Mouse (Mus musculus) erythroblast, adult 5-6 weeks (primary cell): ENCODE data around the gene Clybl. TPM values are rescaled to one million over a fixed set of nuclear protein-coding genes. Genes with fewer than 3 reads are reported as not detected.

Source experiments
- ATAC-seq: replicated peaks from 2 replicates; pipeline ENCODE4 v1.8.0; 2016; ENCODE audit warnings: moderate number of reproducible peaks, mild to moderate bottlenecking, moderate TSS enrichment, inconsistent platforms; ENCODE audit not compliant: poor library complexity, low FRiP score, severe bottlenecking
- total RNA-seq, 2 experiments: library from RNA; stranded (forward) in 1 of 2; stranded (reverse) in 1 of 2; fragments of 150-400 nt in 1 of 2; fragments of 200-764, 138-1000 nt in 1 of 2; gene quantifications; 2 replicates each; pipeline versions ENCODE4 v1.2.3 to v1.2.4; 2015 to 2017; ENCODE audit warnings: low replicate concordance in 2 of 2

Clybl gene
- total RNA-seq, 2 experiments from 2014 or later, result 2.6 to 24.4 TPM

DNA sequence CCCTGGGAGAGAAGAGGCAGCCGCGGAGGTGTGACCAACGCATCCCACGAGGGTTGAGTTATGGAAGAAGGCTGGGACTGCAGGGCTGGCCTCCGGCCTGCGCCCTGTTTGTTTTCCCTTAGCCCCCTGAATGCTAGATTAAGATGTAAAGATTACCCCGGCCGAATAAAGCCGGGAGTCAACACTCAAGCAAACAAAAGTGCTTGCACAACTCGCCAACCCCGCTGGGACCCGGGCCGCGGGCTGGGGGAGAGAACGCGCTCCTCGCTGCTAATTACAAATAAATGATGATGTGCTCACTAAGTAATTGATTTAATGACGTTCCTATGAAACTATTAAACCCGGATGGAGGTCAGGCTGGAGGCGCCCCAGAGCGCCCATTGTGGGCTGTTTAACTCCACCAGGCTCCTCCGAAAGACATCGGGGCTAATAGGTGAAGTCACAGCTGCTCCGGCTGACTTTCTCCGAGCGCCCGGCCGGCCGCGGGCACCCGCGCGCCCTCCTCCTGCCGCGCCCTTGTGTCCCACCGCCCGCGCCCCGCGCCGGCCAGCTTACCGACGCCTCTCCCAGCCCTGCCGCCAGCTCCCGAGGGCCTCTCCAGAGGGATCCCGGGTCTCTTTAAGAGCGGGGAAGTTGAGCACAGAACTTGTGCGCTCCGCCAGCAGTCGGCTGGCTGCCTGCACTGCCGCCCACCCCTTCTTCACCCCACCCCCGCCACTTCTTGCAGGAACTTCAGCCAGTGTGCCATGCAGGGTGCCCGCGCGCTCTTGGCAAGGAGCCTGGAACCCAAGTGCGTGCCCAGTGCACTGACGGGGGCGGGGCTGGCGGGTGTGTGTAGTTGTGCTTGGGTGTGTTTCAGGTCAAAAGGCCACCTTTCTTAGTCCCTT, 269.2 kb downstream of the Clybl start, which contains the start of gene Gm5089:
TSS of gene Gm5089 (minus strand) at position 620 of the 887 bp plus-strand sequence.
- ATAC-seq, result no peak

DNA sequence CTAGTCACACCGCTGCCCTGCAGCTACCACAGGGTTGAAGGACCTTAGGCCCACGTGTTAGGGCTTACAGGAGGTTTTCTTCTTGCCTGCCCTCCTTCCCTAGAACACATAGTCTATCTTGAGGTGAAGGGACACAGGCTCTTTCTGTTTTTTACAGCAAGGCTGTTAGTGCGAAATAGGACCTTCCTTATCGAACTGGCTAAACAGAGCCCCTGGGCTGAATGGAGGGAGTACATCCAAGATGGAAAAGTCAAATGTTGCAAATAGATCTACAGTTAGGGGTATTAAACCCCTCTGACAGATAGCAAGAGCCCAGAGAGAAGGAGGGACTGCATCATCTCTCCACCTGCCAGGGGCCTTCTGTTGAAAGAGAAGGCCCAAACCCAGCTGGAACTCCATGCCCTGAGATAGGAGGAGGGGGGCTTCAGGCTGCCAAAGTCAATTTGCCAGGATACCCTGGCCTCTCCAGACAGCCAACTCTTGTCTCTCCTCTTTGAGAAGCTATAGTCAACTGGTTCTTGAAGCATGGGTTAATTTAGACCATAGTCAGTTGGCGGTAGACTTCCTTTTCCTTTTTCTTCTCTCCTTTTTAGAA, 270.1 kb downstream of the Clybl start:
- ATAC-seq, result no peak

Other genes starting within 250 kb of the Clybl start
- 0.19 and 1.7 TPM in 2 replicates for gene Gpr183, start 216.5 kb upstream of the Clybl start, total RNA-seq (2015; ENCODE audit: low replicate concordance)
- gene Gpr183, start 216.5 kb upstream of the Clybl start, total RNA-seq (2017; ENCODE audit: low replicate concordance), result 0.98 and 2.3 TPM in 2 replicates
- not detected in 2 replicates for gene Timm8a2, start 147.0 kb upstream of the Clybl start, total RNA-seq (2015; ENCODE audit: low replicate concordance)
- gene Timm8a2, start 147.0 kb upstream of the Clybl start, total RNA-seq (2017; ENCODE audit: low replicate concordance), result not detected in 2 replicates
- gene Tm9sf2, start 74.7 kb upstream of the Clybl start, total RNA-seq (2015; ENCODE audit: low replicate concordance), result 26.7 and 34.9 TPM in 2 replicates
- gene Tm9sf2, start 74.7 kb upstream of the Clybl start, total RNA-seq (2017; ENCODE audit: low replicate concordance), result 28.7 and 35.7 TPM in 2 replicates